Mouse (Mus musculus): ENCODE results near the gene Gm17555.
"Not testable (repeated sequence)": the region's sequence is repeated elsewhere in the genome, so short reads cannot be mapped to it uniquely, and the experiment has no call there.

Gm17555 gene

DNA sequence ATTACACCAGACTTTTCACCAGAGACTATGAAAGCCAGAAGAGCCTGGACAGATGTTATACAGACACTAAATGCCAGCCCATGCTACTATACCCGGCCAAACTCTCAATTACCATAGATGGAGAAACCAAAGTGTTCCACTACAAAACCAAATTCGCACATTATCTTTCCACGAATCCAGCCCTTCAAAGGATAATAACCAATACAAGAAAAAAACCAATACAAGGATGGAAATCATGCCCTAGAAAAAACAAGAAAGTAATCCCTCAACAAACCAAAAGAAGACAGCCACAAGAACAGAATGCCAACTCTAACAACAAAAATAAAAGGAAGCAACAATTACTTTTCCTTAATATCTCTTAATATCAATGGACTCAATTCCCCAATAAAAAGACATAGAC is at the start of gene Gm17555:
TSS of gene Gm17555 (plus strand) at position 301 of the 400 bp plus-strand sequence.
- not testable (repeated sequence) for DNase-seq

DNA sequence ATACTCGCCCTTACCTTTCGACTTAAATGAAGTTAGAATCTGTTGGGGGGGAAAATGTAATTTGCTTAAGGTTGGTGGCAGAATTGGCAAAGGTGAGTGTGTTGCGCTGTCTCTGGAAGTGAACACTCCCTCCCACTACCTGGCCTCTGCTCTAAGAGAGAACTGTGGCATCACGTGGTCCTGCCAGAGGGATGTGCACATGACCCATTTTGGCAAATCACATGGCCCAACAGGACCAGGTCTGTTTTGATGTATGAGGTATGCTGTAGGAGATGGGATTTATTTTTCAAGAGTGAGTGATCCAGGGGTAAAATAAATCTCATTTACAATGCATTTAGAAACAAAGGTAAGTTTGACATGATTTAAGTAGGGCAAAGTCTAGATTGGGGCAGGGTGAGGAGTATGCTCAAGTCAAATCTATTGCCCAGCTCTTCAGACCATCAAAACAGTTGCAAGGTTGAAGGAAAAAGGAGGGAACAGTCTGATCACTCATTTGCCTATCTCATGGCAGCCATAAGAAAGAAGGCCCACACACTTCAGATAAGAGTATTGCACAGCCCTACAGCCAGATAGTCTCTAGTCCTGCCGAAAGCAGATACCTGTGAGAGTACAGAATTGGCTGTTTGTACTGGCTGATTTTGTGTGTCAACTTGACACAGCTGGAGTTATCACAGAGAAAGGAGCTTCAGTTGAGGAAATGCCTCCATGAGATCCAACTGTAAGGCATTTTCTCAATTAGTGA is 49.5 kb upstream of the Gm17555 start:
- DNase-seq, result no peak

DNA sequence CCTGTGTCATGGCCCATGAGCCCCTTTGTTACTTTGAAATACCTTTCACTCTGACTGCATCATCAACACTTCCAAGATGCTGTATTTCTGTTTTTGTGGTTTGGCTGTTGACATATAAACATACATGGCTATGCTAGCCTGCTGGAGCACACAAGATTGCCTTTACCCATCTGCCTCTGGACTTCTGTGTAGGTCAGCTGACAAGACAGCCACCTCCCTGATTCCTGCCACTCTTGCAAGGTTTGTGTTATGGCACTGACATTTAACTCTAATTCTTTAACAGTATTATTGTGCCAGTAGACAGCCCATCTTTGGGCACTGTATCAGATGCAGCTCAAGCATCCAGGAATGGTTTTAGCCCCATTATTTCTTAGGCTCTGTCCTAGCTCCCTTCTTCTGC is 48.6 kb upstream of the Gm17555 start:
- DNase-seq, result no peak

DNA sequence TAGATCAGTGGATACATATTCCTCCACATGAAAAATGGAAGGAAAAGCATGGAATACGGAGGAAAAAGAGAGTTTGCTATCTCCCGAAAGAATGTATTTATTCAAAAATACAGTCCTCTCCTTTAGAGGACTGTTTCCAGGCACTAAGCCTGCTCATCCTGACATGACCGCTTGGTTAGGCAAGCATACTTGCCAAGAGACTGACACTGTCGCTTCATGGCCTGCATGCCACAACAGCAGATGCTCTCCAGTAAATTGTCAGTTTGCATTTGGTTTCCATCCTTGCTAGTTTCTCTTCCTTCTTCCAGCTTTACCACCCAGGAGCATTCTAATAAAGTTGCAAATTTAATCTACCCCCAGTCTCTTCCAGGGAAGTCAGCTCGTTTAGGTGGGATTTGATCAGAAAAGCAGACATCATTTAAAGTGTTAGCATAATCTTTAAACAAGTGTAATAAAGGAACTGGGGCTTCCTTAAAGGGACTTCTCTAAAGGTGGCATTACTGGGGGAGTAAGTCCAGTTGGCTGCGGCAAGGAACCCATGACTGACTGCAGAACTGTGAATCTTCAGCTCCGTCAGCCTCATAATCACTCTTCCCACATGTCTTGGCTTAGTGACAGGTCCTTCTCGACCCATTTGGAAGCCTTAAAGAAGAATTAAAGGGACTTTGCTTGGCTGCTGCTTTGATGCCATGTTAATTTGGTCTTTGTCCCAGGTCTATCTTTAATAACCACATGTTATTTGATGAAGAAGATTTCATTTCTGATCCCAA is 47.9 kb upstream of the Gm17555 start:
- DNase-seq, result no peak

DNA sequence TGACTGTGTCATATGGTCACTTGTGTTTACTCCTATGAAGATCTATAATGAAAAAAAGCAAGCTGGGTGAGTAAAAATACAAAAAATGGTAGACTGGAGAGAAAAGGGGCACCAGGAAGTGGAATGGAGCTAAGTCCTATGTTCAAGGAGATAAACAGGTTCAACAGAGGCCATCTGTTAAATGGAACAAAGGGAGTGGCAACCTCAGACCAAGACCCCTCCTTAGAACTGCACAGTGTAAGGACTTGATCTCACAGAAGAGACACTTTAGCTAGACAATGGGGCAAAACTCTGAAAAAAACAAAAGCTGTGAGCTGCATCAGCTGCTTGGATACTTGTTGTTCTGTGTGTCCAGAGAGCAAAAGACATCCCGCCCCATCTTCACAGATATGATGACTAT is 43.5 kb upstream of the Gm17555 start:
- DNase-seq, result no peak

DNA sequence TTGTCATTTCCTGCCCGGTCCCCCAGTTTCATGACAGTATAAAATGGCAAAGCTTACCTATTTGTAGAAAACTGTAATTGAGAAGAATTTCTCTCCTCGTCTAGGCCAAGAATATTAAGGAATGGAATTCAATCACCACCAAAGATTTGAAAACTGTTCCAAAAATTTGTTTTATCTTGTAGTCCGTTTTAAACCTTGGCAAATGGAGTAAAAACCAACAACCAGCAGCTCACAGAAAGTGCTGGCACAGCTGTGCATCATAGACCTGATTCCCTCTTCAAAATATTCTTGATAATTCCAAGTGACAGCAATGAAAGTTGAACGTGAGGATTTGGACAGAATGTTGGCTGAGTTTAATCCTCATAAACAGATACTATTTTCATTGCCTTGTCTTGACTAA is 23.6 kb upstream of the Gm17555 start:
- no peak for DNase-seq

DNA sequence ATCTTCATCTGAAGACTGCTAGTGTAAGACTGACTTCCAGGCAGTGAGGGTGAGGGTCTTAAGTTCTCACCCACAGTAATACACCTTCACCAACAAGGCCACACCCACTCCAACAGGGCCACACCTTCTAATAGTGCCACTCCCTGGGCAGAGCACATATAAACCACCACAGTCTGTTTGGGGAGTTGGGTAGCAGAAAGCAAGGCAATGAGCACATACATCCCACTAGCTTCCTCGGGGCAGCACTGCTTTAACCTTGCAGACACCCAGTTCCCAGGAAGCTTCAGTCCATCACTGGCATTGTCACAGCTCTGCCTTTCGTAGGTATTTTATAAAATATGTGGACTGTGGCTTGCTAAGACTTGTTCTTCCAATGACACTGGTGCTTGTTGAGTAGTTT is 22.8 kb upstream of the Gm17555 start:
- DNase-seq, result no peak

DNA sequence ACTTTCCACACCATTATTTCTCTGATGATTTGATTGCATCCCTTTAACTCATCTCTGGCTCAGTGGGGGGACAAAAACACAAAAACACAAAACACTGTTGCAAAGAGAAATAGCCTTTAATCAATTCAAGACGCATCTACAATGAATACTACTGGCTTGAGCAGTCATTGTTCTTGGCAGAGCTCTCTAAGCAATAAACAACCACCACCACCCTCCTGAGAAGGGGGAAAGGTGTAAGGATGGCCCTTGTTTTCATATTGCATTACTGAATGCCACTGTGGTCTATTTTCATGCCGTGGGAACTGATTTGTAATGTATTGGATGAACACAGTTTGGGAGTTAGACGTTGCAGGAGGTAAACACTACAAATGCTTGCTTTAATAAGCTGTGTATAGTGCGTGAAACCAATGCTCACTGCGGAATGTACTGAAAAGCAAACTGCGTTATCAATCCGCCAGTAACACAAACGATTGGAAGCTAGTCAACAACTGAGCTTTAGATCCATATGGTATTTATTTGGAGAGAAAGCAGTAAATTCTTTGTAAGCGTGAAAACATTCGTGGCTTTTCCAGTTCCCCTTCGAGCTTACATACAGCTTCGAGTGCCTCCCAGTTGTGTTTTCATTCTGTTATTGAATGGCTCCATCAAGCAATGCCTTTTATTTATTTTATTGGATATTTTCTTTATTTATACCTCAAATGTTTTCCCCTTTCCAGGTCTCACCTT is 19.1 kb upstream of the Gm17555 start:
- no peak for DNase-seq

DNA sequence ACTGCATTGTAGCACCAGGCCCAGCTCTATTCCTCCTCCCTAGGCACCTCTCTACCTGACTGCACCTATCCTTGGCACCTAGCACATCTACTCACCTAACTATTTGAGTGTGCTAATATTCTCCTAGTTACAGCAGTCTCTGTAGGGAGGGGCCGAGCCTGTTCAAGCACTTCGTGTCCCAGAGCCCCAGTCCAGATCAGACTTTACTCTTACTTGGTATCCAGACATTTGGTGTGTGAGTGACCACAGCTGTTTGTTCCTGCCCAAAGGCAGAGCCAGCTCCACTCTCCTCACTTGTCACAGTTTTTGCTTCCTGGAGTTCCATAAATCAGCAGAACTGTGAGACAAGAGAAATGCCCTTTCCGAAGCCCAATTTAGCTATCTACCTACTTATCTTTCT is 15.9 kb upstream of the Gm17555 start:
- no peak for DNase-seq

DNA sequence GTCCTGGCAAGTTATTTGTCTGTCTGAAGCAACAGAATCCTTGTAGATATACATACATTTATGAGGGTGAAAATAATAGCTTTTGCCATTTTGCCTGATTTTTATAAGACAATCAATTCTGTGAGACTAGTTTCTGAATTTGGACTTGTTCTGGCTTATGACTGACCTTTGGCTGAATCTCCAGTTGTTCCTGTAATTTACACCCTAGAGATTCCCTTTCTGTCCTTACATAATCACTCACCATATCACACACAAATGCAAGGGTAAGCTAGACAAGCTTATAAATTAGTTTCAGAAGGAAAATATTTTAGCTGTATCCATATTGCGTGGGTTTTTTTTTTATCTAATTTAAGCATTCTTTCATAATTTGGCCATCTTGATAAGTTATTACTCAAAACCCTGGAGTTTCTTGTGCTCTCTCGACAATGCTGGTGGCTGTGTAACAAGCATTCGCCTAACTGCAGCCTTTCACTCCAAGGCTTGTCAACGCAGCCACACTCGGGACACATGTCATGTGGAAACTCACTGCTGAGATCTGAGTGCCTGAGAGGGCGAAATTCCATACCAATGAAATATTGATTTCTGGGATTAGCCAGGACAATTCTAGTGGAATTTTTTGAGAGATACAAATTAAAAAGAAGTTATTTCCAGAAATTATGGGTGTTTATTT is 3.8 kb upstream of the Gm17555 start:
- no peak for DNase-seq

DNA sequence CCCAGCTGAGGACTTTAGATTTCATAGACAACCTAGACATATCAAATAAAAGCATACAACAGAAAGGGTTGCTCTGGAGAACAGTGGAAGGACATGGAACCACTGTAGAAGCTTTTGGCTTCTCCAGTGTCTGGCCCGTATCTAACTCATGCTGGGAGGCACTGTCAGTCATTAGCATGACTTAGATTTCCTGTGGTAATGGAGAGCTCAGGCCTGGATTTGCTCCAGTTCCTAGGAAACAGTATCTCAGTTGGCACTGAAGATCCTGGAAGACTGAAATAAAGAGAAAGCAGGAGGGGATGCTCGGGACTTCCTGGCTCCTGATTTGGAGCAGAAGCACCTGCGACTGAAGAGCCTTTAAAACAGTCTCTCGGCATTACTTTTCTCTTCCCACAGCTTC is 12.7 kb downstream of the Gm17555 start:
- no peak for DNase-seq

DNA sequence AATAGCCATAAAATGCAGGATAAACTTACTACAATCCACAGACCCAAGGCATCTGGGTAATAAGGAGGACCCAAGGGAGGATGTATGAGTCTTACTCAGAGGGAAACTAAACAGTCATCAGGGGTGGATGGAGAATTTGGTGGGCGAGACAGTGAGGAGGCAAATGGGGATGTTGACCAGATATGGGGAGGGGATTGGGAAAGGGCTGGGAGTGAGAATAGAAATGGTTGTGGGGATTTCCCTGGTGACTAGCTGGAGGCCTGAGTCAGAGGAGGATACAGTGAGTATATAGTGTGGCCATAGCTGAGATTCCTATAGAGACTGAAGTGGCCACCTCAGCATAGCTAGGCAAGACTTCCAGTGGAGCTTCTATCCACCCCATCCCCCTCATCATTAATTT is 16.8 kb downstream of the Gm17555 start:
- no peak for DNase-seq

DNA sequence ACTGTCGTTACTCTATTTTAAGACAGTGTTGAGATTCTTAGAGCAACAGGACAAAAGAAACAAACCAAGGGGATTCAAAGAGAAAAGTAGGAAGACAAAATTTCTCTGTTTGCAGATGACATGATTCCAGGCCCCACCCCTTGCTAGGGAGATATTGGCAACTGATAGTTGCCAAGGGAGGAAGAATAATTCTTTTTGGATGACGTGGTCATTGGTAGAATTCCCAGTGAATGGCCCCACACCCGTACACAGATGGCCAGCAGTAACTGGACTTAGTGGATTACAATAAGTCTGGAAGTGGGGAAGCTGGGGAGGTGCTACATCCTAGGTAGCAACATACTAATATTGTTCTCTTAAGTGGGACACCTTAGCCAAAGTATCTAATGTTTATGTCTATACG is 22.0 kb downstream of the Gm17555 start:
- DNase-seq, result no peak

DNA sequence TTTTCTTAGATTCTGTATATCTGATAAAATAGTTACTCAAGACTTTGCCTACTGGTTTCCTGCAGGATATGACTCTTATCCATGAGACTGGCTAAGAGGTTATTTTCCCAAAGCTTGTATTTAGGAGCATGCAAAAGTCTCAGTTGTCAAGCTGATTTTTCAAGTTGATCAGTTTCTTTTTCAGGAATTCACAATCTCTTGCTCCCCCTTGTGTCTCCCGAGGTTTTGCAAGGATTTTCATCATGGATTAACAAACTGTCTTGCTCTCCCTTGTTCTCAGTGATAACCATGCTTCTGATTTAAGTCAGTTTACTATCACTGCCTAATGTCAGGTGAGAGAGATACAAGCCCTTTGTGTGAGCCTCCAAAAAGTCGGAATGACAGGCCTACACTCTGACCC is 30.5 kb downstream of the Gm17555 start:
- DNase-seq, result no peak

DNA sequence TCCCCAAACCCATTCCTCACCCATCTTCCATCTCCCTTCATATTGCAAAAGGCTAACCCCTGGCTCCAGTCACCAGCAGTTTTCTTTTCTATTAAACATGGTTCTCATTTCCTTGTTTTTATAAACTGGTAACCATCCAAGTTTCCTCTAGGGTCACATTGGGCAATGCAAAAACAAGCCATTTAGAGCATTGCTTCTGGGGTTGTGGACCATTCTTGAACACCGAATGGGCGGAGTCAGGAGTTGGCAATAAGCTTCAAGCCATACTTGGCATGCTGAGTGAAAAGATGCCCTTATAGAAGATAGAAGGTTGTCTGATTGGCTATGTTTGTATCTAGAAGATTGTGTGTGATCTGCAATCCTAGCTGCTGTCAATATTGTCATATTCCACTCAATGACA is 33.6 kb downstream of the Gm17555 start:
- DNase-seq, result no peak

DNA sequence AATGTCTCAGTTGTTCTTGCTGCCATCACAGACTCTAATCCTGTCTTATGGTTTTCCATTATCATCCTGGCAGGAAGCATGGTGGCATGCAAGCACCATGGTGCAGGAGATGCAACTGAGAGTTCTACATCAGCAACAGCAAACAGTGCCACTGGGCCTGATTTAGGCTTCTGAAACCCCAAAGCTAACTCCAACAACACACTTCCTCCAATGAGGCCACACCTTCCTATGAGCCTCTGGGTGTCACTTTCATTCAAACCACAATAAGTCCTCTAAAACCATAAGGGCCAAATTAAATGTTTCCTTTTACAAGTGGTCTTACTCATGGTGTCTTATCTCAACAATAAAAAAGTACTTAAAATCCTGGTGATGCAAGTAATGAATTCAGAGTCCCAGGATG is 37.3 kb downstream of the Gm17555 start:
- no peak for DNase-seq
